Mouse (Mus musculus): ENCODE data around the gene Ambn.
"Not testable (repeated sequence)": the region's sequence is repeated elsewhere in the genome, so short reads cannot be mapped to it uniquely, and the experiment has no call there.

Ambn gene

GRCm38 (mm10) chr5:88455691-88456090 lies at the start of gene Ambn:
Ambn (plus strand) TSS chr5:88455991.
- no peak for DNase-seq

- no peak for DNase-seq
Measured at GRCm38 (mm10) chr5:88420319-88421065, 35.3 kb upstream of the Ambn start.

GRCm38 (mm10) chr5:88424892-88425291 lies 30.9 kb upstream of the Ambn start:
- DNase-seq, result not testable (repeated sequence)

- DNase-seq, result peak; percentile 1 to 2
Measured at GRCm38 (mm10) chr5:88426753-88427152, 29.0 kb upstream of the Ambn start.

- DNase-seq, result no peak
Measured at GRCm38 (mm10) chr5:88467471-88467870, 11.7 kb downstream of the Ambn start.

GRCm38 (mm10) chr5:88468807-88469704 lies 13.3 kb downstream of the Ambn start:
- DNase-seq, result no peak

GRCm38 (mm10) chr5:88487675-88488074 lies 31.9 kb downstream of the Ambn start, which contains the start of gene Enam:
Enam (plus strand) TSS chr5:88487975.
- DNase-seq, result no peak

GRCm38 (mm10) chr5:88489004-88489403 lies 33.2 kb downstream of the Ambn start:
- DNase-seq, result no peak

GRCm38 (mm10) chr5:88491111-88491510 lies 35.3 kb downstream of the Ambn start:
- no peak for DNase-seq

- DNase-seq, result no peak
Measured at GRCm38 (mm10) chr5:88499781-88500180, 44.0 kb downstream of the Ambn start.

- DNase-seq, result no peak
Measured at GRCm38 (mm10) chr5:88508555-88508954, 52.8 kb downstream of the Ambn start.

GRCm38 (mm10) chr5:88508990-88509389 lies 53.2 kb downstream of the Ambn start:
- DNase-seq, result no peak
